25 mouse cellular contexts compared by ENCODE assay signal in genomic region chr5:72674994-72675542, GRCm38 (mm10). TPM values are rescaled to one million over a fixed set of nuclear protein-coding genes. Genes with fewer than 3 reads are reported as not detected.
DNase-seq lines count a peak whose midpoint lies in the region; ATAC-seq and TF ChIP-seq lines count a peak whose summit lies in the region.
"Had no signal": no experiment of that assay in that cellular context is flagged by ENCODE, and none has a peak within 500 bp of the region (broad histone marks: within the 10 kb centered on the region; RNA-seq: fewer than 3 reads in every experiment).

No protein-coding gene starts in this region.

- no peaks in the 10 kb centered on the region for H3K36me3 ChIP-seq in heart, embryonic 12.5 days
- H3K36me3 ChIP-seq in lung, embryonic 15.5 days = no peaks in the 10 kb centered on the region
- no peaks in the 10 kb centered on the region for H3K36me3 ChIP-seq in stomach, embryonic 15.5 days
- H3K36me3 ChIP-seq: G1E had no signal

- no peak overlapping the region for H3K27ac ChIP-seq in heart, embryonic 12.5 days (ENCODE audit: poor library complexity, severe bottlenecking)
- H3K27ac ChIP-seq in lung, embryonic 15.5 days = peak overlapping the region; percentile 75
- H3K27ac ChIP-seq in stomach, embryonic 15.5 days = peak overlapping the region; percentile 79
- H3K27ac ChIP-seq in left cerebral cortex, adult 2 months = no peak overlapping the region
- H3K27ac ChIP-seq: forebrain, embryonic 13.5 days; hindbrain, embryonic 14.5 days; layer of hippocampus, adult 2 months had no signal

- no peaks in the 10 kb centered on the region for H3K9me3 ChIP-seq in heart, embryonic 12.5 days (replicated peaks)
- no peaks in the 10 kb centered on the region for H3K9me3 ChIP-seq in lung, embryonic 15.5 days
- no peaks in the 10 kb centered on the region for H3K9me3 ChIP-seq in stomach, embryonic 15.5 days
- H3K9me3 ChIP-seq: forebrain, embryonic 13.5 days; G1E had no signal

- no peaks in the 10 kb centered on the region for H3K4me1 ChIP-seq in heart, embryonic 12.5 days (replicated peaks)
- peaks cover 3% of the 10 kb centered on the region; the same call in 1 of the 2 replicates for H3K4me1 ChIP-seq in lung, adult 2 months (ENCODE audit: control insufficient read depth, insufficient read depth, low read length)
- peaks cover 9% of the 10 kb centered on the region; the same call in 1 of the 2 replicates for H3K4me1 ChIP-seq in lung, embryonic 15.5 days
- no peaks in the 10 kb centered on the region; the same call in 1 of the 2 replicates for H3K4me1 ChIP-seq in stomach, embryonic 15.5 days

- no peak for TF ChIP-seq CTCF in lung, adult 2 months (IDR thresholded peaks at IDR 0.05; ENCODE audit: insufficient read depth, low read length)
- no peak for TF ChIP-seq CTCF in left cerebral cortex, adult 2 months (IDR thresholded peaks at IDR 0.05)

- no peak overlapping the region for H3K4me2 ChIP-seq in heart, embryonic 12.5 days
- no peak overlapping the region for H3K4me2 ChIP-seq in lung, embryonic 15.5 days
- H3K4me2 ChIP-seq in stomach, embryonic 15.5 days = no peak overlapping the region
- H3K4me2 ChIP-seq: forebrain, embryonic 13.5 days; hindbrain, embryonic 14.5 days had no signal

- 82% methylated on average over 9 of the region's 9 CpGs for WGBS in heart, embryonic 12.5 days
- 66% methylated on average over 9 of the region's 9 CpGs for WGBS in lung, adult 2 months
- WGBS in lung, embryonic 15.5 days = 54% methylated on average over 9 of the region's 9 CpGs
- WGBS in stomach, embryonic 15.5 days = 60% methylated on average over 9 of the region's 9 CpGs

- peak; percentile 22 for DNase-seq in heart, adult 11 months
- DNase-seq in lung, adult 2 months = peak; percentile 9
- no peak for DNase-seq in lung, postnatal 4 days
- no peak for DNase-seq in left cerebral cortex, adult 2 months (ENCODE audit: extremely low spot score in 1 of 2, low spot score in 2 of 2)
- DNase-seq in c-Kit-positive CD71-positive TER-119-positive erythroid progenitor cells, embryonic 14.5 days (ENCODE audit: low spot score) = no peak
- DNase-seq: adrenal gland, postnatal 10 days; cerebellum, postnatal 10 days; heart, adult 18-20 months; heart, postnatal 36 days; liver, postnatal 0 days; right cerebral cortex, postnatal 4 days; thymus, adult 2 months had no signal

- H3K27me3 ChIP-seq in heart, embryonic 12.5 days (replicated peaks) = no peaks in the 10 kb centered on the region
- no peaks in the 10 kb centered on the region for H3K27me3 ChIP-seq in lung, embryonic 15.5 days
- H3K27me3 ChIP-seq in stomach, embryonic 15.5 days (replicated peaks) = no peaks in the 10 kb centered on the region
- H3K27me3 ChIP-seq: forebrain, embryonic 13.5 days had no signal

- no peak overlapping the region for H3K4me3 ChIP-seq in heart, embryonic 12.5 days
- no peak overlapping the region for H3K4me3 ChIP-seq in lung, adult 2 months (replicated peaks; ENCODE audit: extremely low read depth, low read depth, low read length)
- H3K4me3 ChIP-seq in lung, embryonic 15.5 days = no peak overlapping the region
- H3K4me3 ChIP-seq in stomach, embryonic 15.5 days (replicated peaks) = no peak overlapping the region
- H3K4me3 ChIP-seq in left cerebral cortex, adult 2 months = no peak overlapping the region
- H3K4me3 ChIP-seq: forebrain, embryonic 13.5 days; layer of hippocampus, adult 2 months had no signal

- intact Hi-C loops in left cerebral cortex, adult 2 months (cut with DNase I) = no loop called here

- no peak for TF ChIP-seq POLR2A in lung, adult 2 months (IDR thresholded peaks at IDR 0.05; ENCODE audit: borderline replicate concordance, extremely low read depth, low read depth, low read length)

- no peak overlapping the region for H3K9ac ChIP-seq in heart, embryonic 12.5 days
- H3K9ac ChIP-seq in lung, embryonic 15.5 days = no peak overlapping the region
- H3K9ac ChIP-seq in stomach, embryonic 15.5 days = no peak overlapping the region
- H3K9ac ChIP-seq: forebrain, embryonic 13.5 days; hindbrain, embryonic 14.5 days; liver, postnatal 0 days had no signal

- no peak for ATAC-seq in heart, embryonic 12.5 days (ENCODE audit: insufficient number of reproducible peaks, low FRiP score)
- peak; percentile 77; the same call in 1 of the 2 replicates for ATAC-seq in lung, embryonic 15.5 days (ENCODE audit: borderline replicate concordance, extremely low read depth, low FRiP score, low TSS enrichment)
- peak; percentile 80 for ATAC-seq in stomach, embryonic 15.5 days (ENCODE audit: insufficient read depth, low FRiP score, low read depth)
- ATAC-seq: activated CD4-positive, CD25-positive, alpha-beta regulatory T cell, adult 4 months; forebrain, embryonic 13.5 days; liver, postnatal 0 days had no signal

RNA-seq across cellular contexts. Expression of gene Nipal1, which starts 27.5 kb away (rescaled TPM):
- polyA plus RNA-seq in heart, embryonic 12.5 days (2016; fragmentation: Nextera tagmentation; extraction: Ambion mirVana) = 0.24 TPM in 1 of 2 replicates, not detected in the other
- polyA plus RNA-seq in lung, adult 2 months (2012; rRNA removed) = 2.2 and 3.6 TPM in 2 replicates
- 0.93 and 2.0 TPM in 2 replicates for polyA plus RNA-seq in lung, embryonic 15.5 days (2015; fragmentation: Nextera tagmentation; extraction: Ambion mirVana)
- 14.3 and 14.5 TPM in 2 replicates for polyA plus RNA-seq in stomach, embryonic 15.5 days (2015; fragmentation: Nextera tagmentation; extraction: Ambion mirVana)
- not detected for total RNA-seq in left cerebral cortex, adult 2 months (2021)
- total RNA-seq: heart, adult 18-20 months; heart, postnatal 36 days; layer of hippocampus, adult 2 months; left cerebral cortex, postnatal 36 days had no signal
- polyA plus RNA-seq: G1E; heart, embryonic 14.5 days had no signal

RNA-seq across cellular contexts. Expression of gene Cnga1, which starts 31.0 kb away (rescaled TPM):
- not detected in 2 replicates for polyA plus RNA-seq in heart, embryonic 12.5 days (2016; fragmentation: Nextera tagmentation; extraction: Ambion mirVana)
- polyA plus RNA-seq in lung, adult 2 months (2012; rRNA removed) = 0.04 and 0.08 TPM in 2 replicates
- 0.06 TPM in 1 of 2 replicates, not detected in the other for polyA plus RNA-seq in lung, embryonic 15.5 days (2015; fragmentation: Nextera tagmentation; extraction: Ambion mirVana)
- not detected in 2 replicates for polyA plus RNA-seq in stomach, embryonic 15.5 days (2015; fragmentation: Nextera tagmentation; extraction: Ambion mirVana)
- not detected for total RNA-seq in left cerebral cortex, adult 2 months (2021)
- total RNA-seq: gastrocnemius, adult 8-10 months; heart, postnatal 36 days; layer of hippocampus, adult 2 months; left cerebral cortex, postnatal 36 days; liver, adult 2 months had no signal
- polyA plus RNA-seq: forebrain, embryonic 13.5 days; frontal cortex, adult 2 months; G1E; heart, embryonic 14.5 days; hindbrain, embryonic 14.5 days; liver, adult 2 months; liver, postnatal 0 days had no signal

Comparison
In these comparisons a context has a peak if more than half of its experiments do, and no peak if none do; other contexts are left out.
1. DNase-seq: peak in heart, adult 11 months (single experiment) and lung, adult 2 months (single experiment); none in lung, postnatal 4 days (0 of 2), left cerebral cortex, adult 2 months (0 of 2) and c-Kit-positive CD71-positive TER-119-positive erythroid progenitor cells, embryonic 14.5 days (single experiment).
2. H3K27ac ChIP-seq: peak in lung, embryonic 15.5 days (single experiment) and stomach, embryonic 15.5 days (single experiment); none in heart, embryonic 12.5 days (single experiment) and left cerebral cortex, adult 2 months (single experiment).